Mouse (Mus musculus): Measurements from ENCODE around the gene Clic4.

DNA sequence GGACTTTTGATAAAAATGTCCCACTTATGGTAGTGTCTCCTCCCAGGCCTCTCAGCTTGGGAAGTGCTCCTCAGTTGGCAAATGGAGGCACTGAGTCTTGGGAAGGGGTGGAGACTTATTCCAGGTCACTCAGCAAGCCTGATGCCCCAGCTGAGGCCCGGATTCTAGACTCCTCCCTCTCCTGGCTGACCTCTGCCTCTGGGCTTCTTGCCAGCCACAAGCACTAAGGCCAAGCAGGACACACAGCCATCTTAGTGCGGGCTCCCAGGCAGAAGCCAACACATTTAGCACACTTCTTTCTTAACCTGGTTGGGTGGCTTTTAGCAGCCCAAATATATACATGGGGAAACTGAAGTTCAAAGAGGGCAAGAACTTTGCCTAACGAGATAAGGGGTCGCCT, 33.9 kb upstream of the Clic4 start:
- TF ChIP-seq CTCF (IDR thresholded peaks at IDR 0.05; ENCODE audit: control insufficient read depth, insufficient read depth, insufficient read length) (no peak), MAX (IDR thresholded peaks at IDR 0.05) (no peak), USF1 (IDR thresholded peaks at IDR 0.05; ENCODE audit: low read depth) (no peak), FOSL1 (IDR thresholded peaks at IDR 0.05; ENCODE audit: insufficient read depth, low read length, poor library complexity, severe bottlenecking) (no peak), CEBPB (IDR thresholded peaks at IDR 0.05; ENCODE audit: low read depth) (no peak), MYOG (IDR thresholded peaks at IDR 0.05; ENCODE audit: control insufficient read depth, extremely low read depth, insufficient read length) (no peak), MYOD1 (IDR thresholded peaks at IDR 0.05; ENCODE audit: control insufficient read depth, insufficient read length, low read depth) (no peak)

Data from C2C12 (cell line).